Mouse (Mus musculus) myocyte (in vitro differentiated cells): ENCODE measurements around the gene Olfr352. TPM values are rescaled to one million over a fixed set of nuclear protein-coding genes. Genes with fewer than 3 reads are reported as not detected.

Source experiments
- H3K27me3 ChIP-seq: one replicate; pipeline ENCODE4 v1.6.1; 2011; ENCODE audit not compliant: control insufficient read depth, insufficient read depth, insufficient read length
- H3K36me3 ChIP-seq: one replicate; pipeline ENCODE4 v1.6.1; 2011; ENCODE audit not compliant: control insufficient read depth, insufficient read depth
- H3K4me2 ChIP-seq: one replicate; pipeline ENCODE4 v1.6.1; 2011; ENCODE audit warnings: low read depth, control low read depth
- H3K4me3 ChIP-seq: one replicate; pipeline ENCODE4 v1.5.1; 2011; ENCODE audit warnings: mild to moderate bottlenecking, control low read depth, moderate library complexity
- H3K79me2 ChIP-seq: one replicate; pipeline ENCODE4 v1.6.1; 2011; ENCODE audit not compliant: control insufficient read depth, insufficient read depth
- H3ac ChIP-seq: one replicate; pipeline ENCODE4 v1.6.1; 2011; ENCODE audit not compliant: control insufficient read depth, insufficient read length
- CEBPB ChIP-seq: IDR thresholded peaks from 2 replicates; pipeline ENCODE4 v1.6.1; 2011; ENCODE audit warnings: mild to moderate bottlenecking, moderate library complexity; ENCODE audit not compliant: poor library complexity, insufficient read depth, severe bottlenecking
- MAX ChIP-seq: IDR thresholded peaks from one replicate; pipeline ENCODE4 v1.6.1; 2011; ENCODE audit warnings: low read depth, mild to moderate bottlenecking, control low read depth
- REST ChIP-seq: IDR thresholded peaks from one replicate; pipeline ENCODE4 v1.6.1; 2011; ENCODE audit warnings: mild to moderate bottlenecking, control low read depth, moderate library complexity; ENCODE audit not compliant: insufficient read depth, insufficient read length
- TCF12 ChIP-seq: IDR thresholded peaks from one replicate; pipeline ENCODE4 v1.6.1; 2011; ENCODE audit warnings: mild to moderate bottlenecking, control low read depth; ENCODE audit not compliant: poor library complexity, insufficient read depth, severe bottlenecking
- TCF3 ChIP-seq: IDR thresholded peaks from one replicate; pipeline ENCODE4 v1.6.1; 2011; ENCODE audit warnings: low read depth, control low read depth; ENCODE audit not compliant: insufficient read length
- polyA plus RNA-seq: library from polyadenylated mRNA; unstranded; fragments of >200 nt; fragmentation: generic; extraction: Trizol; gene quantifications from one replicate; pipeline ENCODE4 v1.2.1, GENCODE M21; 2012; ENCODE audit warnings: missing spikeins

The Olfr352 gene
- polyA plus RNA-seq, 1 experiment, result not detected

- Histone ChIP-seq H3K36me3 (no peaks in the 10 kb centered on the region), H3K79me2 (no peaks in the 10 kb centered on the region), H3ac (no peak within 1 kb of the TSS), H3K27me3 (no peaks in the 10 kb centered on the region), H3K4me3 (no peak within 1 kb of the TSS), H3K4me2 (no peak within 1 kb of the TSS)
- no peak for TF ChIP-seq REST
- no peak for TF ChIP-seq MAX
- TF ChIP-seq TCF12, result no peak
- no peak for TF ChIP-seq CEBPB
- TF ChIP-seq TCF3, result no peak
These were observed 37.1 kb downstream of the Olfr352 start, which contains the start of gene Olfr354 for GRCm38 (mm10) chr2:36905380-36905779. TSS of gene Olfr354 (plus strand) at chr2:36905680.

Other genes with a start within 250 kb of the Olfr352 start
- gene Olfr345, start 228.4 kb upstream of the Olfr352 start, polyA plus RNA-seq, result not detected
- not detected for gene Olfr346, start 182.7 kb upstream of the Olfr352 start, polyA plus RNA-seq
- not detected for gene Olfr347, start 136.6 kb upstream of the Olfr352 start, polyA plus RNA-seq
- not detected for gene Olfr348, start 84.2 kb upstream of the Olfr352 start, polyA plus RNA-seq
- gene Olfr50, start 77.9 kb upstream of the Olfr352 start, polyA plus RNA-seq, result not detected
- not detected for gene Olfr3, start 51.4 kb upstream of the Olfr352 start, polyA plus RNA-seq
- gene Olfr350, start 22.1 kb upstream of the Olfr352 start, polyA plus RNA-seq, result not detected
- gene Olfr351, start 5.8 kb upstream of the Olfr352 start, polyA plus RNA-seq, result not detected
- gene Olfr353, start 24.5 kb downstream of the Olfr352 start, polyA plus RNA-seq, result not detected
- gene Olfr354, start 37.2 kb downstream of the Olfr352 start, polyA plus RNA-seq, result not detected
- not detected for gene Olfr355, start 60.4 kb downstream of the Olfr352 start, polyA plus RNA-seq
- gene Olfr356, start 68.7 kb downstream of the Olfr352 start, polyA plus RNA-seq, result not detected
- gene Olfr357, start 125.4 kb downstream of the Olfr352 start, polyA plus RNA-seq, result not detected
- gene Olfr358, start 140.9 kb downstream of the Olfr352 start, polyA plus RNA-seq, result not detected
- not detected for gene Olfr360, start 197.3 kb downstream of the Olfr352 start, polyA plus RNA-seq
- gene Olfr361, start 220.8 kb downstream of the Olfr352 start, polyA plus RNA-seq, result not detected
- not detected for gene Olfr362, start 249.4 kb downstream of the Olfr352 start, polyA plus RNA-seq